Mouse (Mus musculus) bone marrow macrophage, adult 2 months (primary cell): ENCODE data around the gene C2cd4c.

Experiments used
- CTCF ChIP-seq: IDR thresholded peaks from 2 replicates; pipeline ENCODE4 v1.5.1; 2012; ENCODE audit warnings: low read depth, mild to moderate bottlenecking, low read length, moderate library complexity
- POLR2A ChIP-seq: IDR thresholded peaks from 2 replicates; pipeline ENCODE4 v1.6.1; 2012; ENCODE audit warnings: mild to moderate bottlenecking, low read depth, low read length, borderline replicate concordance

DNA sequence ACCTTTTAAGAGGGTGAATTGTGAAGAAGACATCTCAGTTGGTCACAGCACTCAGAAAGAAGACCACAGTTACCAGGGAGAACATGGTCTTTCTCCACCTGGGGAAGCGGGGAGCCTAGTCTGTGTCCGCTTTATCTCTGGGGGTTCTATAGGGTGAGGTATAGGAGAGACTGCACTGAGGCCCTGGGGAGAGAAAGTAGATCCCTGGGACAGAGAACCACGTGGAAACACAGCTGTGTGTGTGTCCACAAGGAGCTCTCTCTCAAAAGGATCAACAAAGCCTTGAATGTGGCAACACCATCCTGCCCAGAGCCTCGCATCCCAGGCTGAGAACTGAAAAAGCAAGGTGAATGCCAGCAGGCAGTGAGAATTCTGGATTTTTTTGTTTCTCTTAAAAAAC lies 36.4 kb downstream of the C2cd4c start:
- no peak for TF ChIP-seq POLR2A
- no peak for TF ChIP-seq CTCF
